Mouse (Mus musculus) stomach, embryonic 14.5 days (tissue): ENCODE data around the gene Zgrf1. TPM values are rescaled to one million over a fixed set of nuclear protein-coding genes. Genes with fewer than 3 reads are reported as not detected.

Experiments used
- ATAC-seq: fragments of 200-750 bp; cut with Nextera tagmentation; 2 replicates; pipeline ENCODE4 v1.8.0; 2017; ENCODE audit warnings: low read depth, moderate TSS enrichment; ENCODE audit not compliant: insufficient number of reproducible peaks, insufficient read depth, low FRiP score
- H3K27ac ChIP-seq: fragments of 300-500 bp; sonication (generic); 2 replicates; pipeline ENCODE4 v1.5.1; 2014; ENCODE audit warnings: mild to moderate bottlenecking, low read length, moderate library complexity, mixed read lengths
- H3K27me3 ChIP-seq: fragments of 300-500 bp; sonication (generic); 2 replicates; pipeline ENCODE4 v1.6.1; 2014; ENCODE audit warnings: low read length, control low read depth, mixed read lengths; ENCODE audit not compliant: control insufficient read depth, insufficient read depth
- H3K36me3 ChIP-seq: fragments of 300-500 bp; sonication (generic); 2 replicates; pipeline ENCODE4 v1.6.1; 2014; ENCODE audit warnings: mild to moderate bottlenecking, control low read depth, low read length, moderate library complexity, mixed read lengths; ENCODE audit not compliant: control insufficient read depth, insufficient read depth
- H3K4me1 ChIP-seq: fragments of 300-500 bp; sonication (generic); 2 replicates; pipeline ENCODE4 v1.6.1; 2014; ENCODE audit warnings: low read length, control low read depth, mixed read lengths; ENCODE audit not compliant: control insufficient read depth, insufficient read depth
- H3K4me2 ChIP-seq: fragments of 300-500 bp; sonication (generic); replicated peaks from 2 replicates; pipeline ENCODE4 v1.6.1; 2014; ENCODE audit warnings: low read depth, low read length, control low read depth
- H3K4me3 ChIP-seq: fragments of 300-500 bp; sonication (generic); 2 replicates; pipeline ENCODE4 v1.5.1; 2014; ENCODE audit warnings: low read depth, low read length, control low read depth
- H3K9ac ChIP-seq: fragments of 300-500 bp; sonication (generic); replicated peaks from 2 replicates; pipeline ENCODE4 v1.6.1; 2014; ENCODE audit warnings: low read depth, mild to moderate bottlenecking, control low read depth, low read length, moderate library complexity, mixed read lengths
- H3K9me3 ChIP-seq: fragments of 300-500 bp; sonication (generic); 2 replicates; pipeline ENCODE4 v1.6.1; 2016; ENCODE audit warnings: low read depth, low read length, control low read depth; ENCODE audit not compliant: control insufficient read depth
- WGBS: fragments of 180-500 bp; shearing (Covaris S2); extraction: QIAGEN DNeasy Blood & Tissue Kit; methylation state at CpG from one replicate; pipeline ENCODE4 v1.1.7; 2014; 5-methylcytosine and 5-hydroxymethylcytosine counted together
- polyA plus RNA-seq: library from polyadenylated mRNA; unstranded; fragments of >200 nt; fragmentation: Nextera tagmentation; extraction: Ambion mirVana; gene quantifications from 2 replicates; pipeline ENCODE4 v1.2.1, GENCODE M21; 2014

Zgrf1 gene
- polyA plus RNA-seq, 1 experiment from 2014 or later, result 13.6 TPM

- Histone ChIP-seq H3K4me1 (peaks cover 3% of the 10 kb centered on the region; the same call in 1 of the 2 replicates), H3K27ac (no peak overlapping the region), H3K4me3 (no peak overlapping the region), H3K36me3 (no peaks in the 10 kb centered on the region), H3K4me2 (peak overlapping the region; percentile 6; the same call in 1 of the 2 replicates), H3K9ac (no peak overlapping the region), H3K27me3 (peaks cover 58% of the 10 kb centered on the region), H3K9me3 (no peaks in the 10 kb centered on the region)
- WGBS, result 2% methylated on average over 37 of the region's 37 CpGs
- ATAC-seq, result no peak
Observed at GRCm38 (mm10) chr3:127640762-127641700, 87.7 kb downstream of the Zgrf1 start.

- Histone ChIP-seq H3K4me2 (no peak overlapping the region), H3K9ac (no peak overlapping the region), H3K4me3 (no peak overlapping the region), H3K27ac (no peak overlapping the region), H3K27me3 (peaks cover 61% of the 10 kb centered on the region), H3K9me3 (no peaks in the 10 kb centered on the region), H3K36me3 (no peaks in the 10 kb centered on the region), H3K4me1 (peaks cover 3% of the 10 kb centered on the region; the same call in 1 of the 2 replicates)
- no peak for ATAC-seq
- 13% methylated on average over 5 of the region's 5 CpGs for WGBS
Observed at GRCm38 (mm10) chr3:127642211-127642610, 88.9 kb downstream of the Zgrf1 start.

DNA sequence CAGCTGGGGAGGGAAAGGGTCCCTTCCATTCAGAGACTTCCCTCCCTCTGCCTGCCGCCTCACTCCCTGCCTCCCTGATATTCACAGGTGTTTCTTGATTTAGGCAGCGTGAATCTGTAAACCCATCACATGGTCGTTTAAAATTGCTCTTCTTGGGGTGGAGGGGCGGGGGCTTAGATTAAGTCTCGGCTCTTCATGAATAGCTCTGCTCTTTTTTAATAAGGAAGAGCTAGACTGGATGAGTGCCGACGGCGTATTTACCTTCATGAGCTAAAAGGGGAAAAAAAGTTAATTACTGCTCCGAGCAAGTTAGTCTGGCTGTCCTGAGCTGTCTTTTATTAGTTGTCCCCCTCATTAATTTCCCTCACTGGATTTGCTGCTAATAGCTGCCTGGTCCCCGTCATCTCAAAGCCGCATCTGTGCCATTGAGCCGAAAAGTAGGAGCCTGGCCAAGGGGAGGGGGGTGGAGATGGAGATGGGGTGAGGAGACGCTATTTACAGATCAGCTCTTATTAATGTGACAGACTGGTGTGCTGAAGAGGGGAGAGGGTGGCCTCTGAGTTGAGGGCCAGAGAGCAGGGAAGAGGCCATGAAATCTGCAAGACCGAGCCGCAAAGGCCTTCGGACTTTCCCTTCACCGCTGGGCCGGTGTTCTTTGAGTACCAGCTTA, 93.0 kb downstream of the Zgrf1 start:
- no peak overlapping the region for H3K4me2 ChIP-seq
- H3K36me3 ChIP-seq, result no peaks in the 10 kb centered on the region
- no peaks in the 10 kb centered on the region for H3K4me1 ChIP-seq
- H3K27ac ChIP-seq, result no peak overlapping the region
- no peak for ATAC-seq
- no peak overlapping the region for H3K4me3 ChIP-seq
- no peak overlapping the region for H3K9ac ChIP-seq
- H3K27me3 ChIP-seq, result peaks cover 30% of the 10 kb centered on the region
- no peaks in the 10 kb centered on the region for H3K9me3 ChIP-seq
- 51% methylated on average over 18 of the region's 18 CpGs for WGBS

GRCm38 (mm10) chr3:127651742-127652653, 98.7 kb downstream of the Zgrf1 start:
- H3K27ac ChIP-seq, result no peak overlapping the region
- no peaks in the 10 kb centered on the region for H3K36me3 ChIP-seq
- H3K9me3 ChIP-seq, result no peaks in the 10 kb centered on the region
- no peak for ATAC-seq
- H3K9ac ChIP-seq, result no peak overlapping the region
- H3K4me1 ChIP-seq, result no peaks in the 10 kb centered on the region
- WGBS, result 62% methylated on average over 7 of the region's 7 CpGs
- no peak overlapping the region for H3K4me3 ChIP-seq
- no peaks in the 10 kb centered on the region for H3K27me3 ChIP-seq
- H3K4me2 ChIP-seq, result no peak overlapping the region

- Histone ChIP-seq H3K4me2 (no peak overlapping the region), H3K27me3 (no peaks in the 10 kb centered on the region), H3K27ac (no peak overlapping the region), H3K9me3 (no peaks in the 10 kb centered on the region), H3K4me1 (no peaks in the 10 kb centered on the region), H3K9ac (no peak overlapping the region), H3K4me3 (no peak overlapping the region), H3K36me3 (no peaks in the 10 kb centered on the region)
- WGBS, result 73% methylated on average over 7 of the region's 7 CpGs
- ATAC-seq, result no peak
Observed at GRCm38 (mm10) chr3:127660712-127661111, 107.4 kb downstream of the Zgrf1 start.

GRCm38 (mm10) chr3:127661646-127662531, 108.6 kb downstream of the Zgrf1 start:
- no peak for ATAC-seq
- Histone ChIP-seq H3K27me3 (no peaks in the 10 kb centered on the region), H3K9ac (no peak overlapping the region), H3K4me1 (no peaks in the 10 kb centered on the region), H3K4me2 (no peak overlapping the region), H3K4me3 (no peak overlapping the region), H3K9me3 (no peaks in the 10 kb centered on the region), H3K27ac (no peak overlapping the region), H3K36me3 (no peaks in the 10 kb centered on the region)
- 61% methylated on average over 22 of the region's 22 CpGs for WGBS
